Mouse (Mus musculus) liver, adult 2 months (tissue): Measurements from ENCODE around the gene Pym1. TPM values are rescaled to one million over a fixed set of nuclear protein-coding genes. Genes with fewer than 3 reads are reported as not detected.
A peak's percentile ranks its signal among the peaks of the same experiment; 100 is the strongest.

Experiments
- DNase-seq: peaks from one replicate; pipeline ENCODE4 v3.0.0-alpha.2; 2011; ENCODE audit warnings: low read depth, low spot score; ENCODE audit errors: extremely low read depth
- H3K27ac ChIP-seq: fragments of 200-500 bp; replicated peaks from 2 replicates; pipeline ENCODE4 v1.5.1; 2012; ENCODE audit warnings: low read depth, mild to moderate bottlenecking, control low read depth, inconsistent platforms, low read length; ENCODE audit not compliant: insufficient read depth
- H3K27me3 ChIP-seq: fragments of 200-500 bp; 2 replicates; pipeline ENCODE4 v1.6.1; 2012; ENCODE audit warnings: mild to moderate bottlenecking, moderate library complexity, low read length, inconsistent platforms; ENCODE audit not compliant: control insufficient read depth, insufficient read depth
- H3K36me3 ChIP-seq: fragments of 200-500 bp; 2 replicates; pipeline ENCODE4 v1.6.1; 2012; ENCODE audit warnings: low read length, inconsistent platforms; ENCODE audit not compliant: control insufficient read depth, insufficient read depth
- H3K4me1 ChIP-seq: fragments of 200-500 bp; 2 replicates; pipeline ENCODE4 v1.6.1; 2011; ENCODE audit warnings: low read length; ENCODE audit not compliant: control insufficient read depth, insufficient read depth
- H3K4me3 ChIP-seq: fragments of 200-500 bp; 2 replicates; pipeline ENCODE4 v1.5.1; 2011; ENCODE audit warnings: low read depth, mild to moderate bottlenecking, control low read depth, low read length, moderate library complexity; ENCODE audit not compliant: insufficient read depth
- H3K79me2 ChIP-seq: fragments of 200-500 bp; 2 replicates; pipeline ENCODE4 v1.6.1; 2012; ENCODE audit warnings: inconsistent platforms, mild to moderate bottlenecking, low read length, moderate library complexity; ENCODE audit not compliant: control insufficient read depth, insufficient read depth
- H3K9ac ChIP-seq: fragments of 200-500 bp; 2 replicates; pipeline ENCODE4 v1.6.1; 2012; ENCODE audit warnings: low read depth, mild to moderate bottlenecking, control low read depth, inconsistent platforms, low read length
- CTCF ChIP-seq: fragments of 200-500 bp; IDR thresholded peaks from 2 replicates; pipeline ENCODE4 v1.5.1; 2011; ENCODE audit warnings: low read depth, low read length, control low read depth
- POLR2A ChIP-seq: fragments of 200-500 bp; IDR thresholded peaks from 2 replicates; pipeline ENCODE4 v1.6.1; 2011; ENCODE audit warnings: low read length, control low read depth; ENCODE audit not compliant: insufficient read depth; ENCODE audit errors: extremely low read depth
- WGBS: fragments of 180-500 bp; shearing (Covaris S2); methylation state at CpG from one replicate; pipeline ENCODE4 v1.1.7; 2018; 5-methylcytosine and 5-hydroxymethylcytosine counted together
- polyA plus RNA-seq: library from polyadenylated mRNA; depleted of rRNA; stranded (reverse); fragments of >200 nt; gene quantifications from 2 replicates; pipeline ENCODE4 v1.2.3, GENCODE M21; 2012; rRNA removed
- total RNA-seq: library from RNA; depleted of rRNA; stranded (reverse); fragments of >200 nt; gene quantifications from 2 replicates; pipeline ENCODE4 v1.2.3, GENCODE M21; 2014; rRNA removed

Pym1 gene
- total and polyA plus RNA-seq, 2 experiments, result 12.7 to 15.0 TPM

DNA sequence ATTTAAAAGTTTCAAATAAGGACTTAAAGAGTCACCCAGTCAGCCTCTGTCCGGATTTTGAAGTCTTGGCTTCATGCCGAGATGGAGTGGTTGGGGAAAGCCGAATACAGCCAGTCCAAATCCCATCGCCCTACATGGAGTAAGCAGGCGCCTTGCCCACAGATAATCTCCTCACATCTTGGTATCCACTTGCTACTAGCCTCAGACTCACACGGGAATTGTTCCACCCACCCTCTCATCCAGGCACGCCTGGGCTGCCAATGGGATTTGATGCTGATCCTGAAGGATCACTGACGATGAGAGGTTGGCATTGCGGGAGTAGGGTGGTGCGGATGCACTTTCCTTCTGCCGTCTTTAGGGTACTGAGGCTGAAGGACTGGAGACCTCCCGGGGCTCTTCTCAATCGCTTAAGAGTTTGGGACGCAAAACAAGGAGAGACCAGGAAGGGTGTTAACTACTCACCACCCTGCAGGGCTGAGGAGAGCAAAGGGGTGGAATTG lies 56.1 kb downstream of the Pym1 start, which contains the start of gene Dnajc14:
Dnajc14 (plus strand) TSS at position 292 of the 500 bp plus-strand sequence.
- H3K4me1 ChIP-seq, result peaks cover 19% of the 10 kb centered on the region
- WGBS, result 13% methylated on average over 14 of the region's 14 CpGs

DNA sequence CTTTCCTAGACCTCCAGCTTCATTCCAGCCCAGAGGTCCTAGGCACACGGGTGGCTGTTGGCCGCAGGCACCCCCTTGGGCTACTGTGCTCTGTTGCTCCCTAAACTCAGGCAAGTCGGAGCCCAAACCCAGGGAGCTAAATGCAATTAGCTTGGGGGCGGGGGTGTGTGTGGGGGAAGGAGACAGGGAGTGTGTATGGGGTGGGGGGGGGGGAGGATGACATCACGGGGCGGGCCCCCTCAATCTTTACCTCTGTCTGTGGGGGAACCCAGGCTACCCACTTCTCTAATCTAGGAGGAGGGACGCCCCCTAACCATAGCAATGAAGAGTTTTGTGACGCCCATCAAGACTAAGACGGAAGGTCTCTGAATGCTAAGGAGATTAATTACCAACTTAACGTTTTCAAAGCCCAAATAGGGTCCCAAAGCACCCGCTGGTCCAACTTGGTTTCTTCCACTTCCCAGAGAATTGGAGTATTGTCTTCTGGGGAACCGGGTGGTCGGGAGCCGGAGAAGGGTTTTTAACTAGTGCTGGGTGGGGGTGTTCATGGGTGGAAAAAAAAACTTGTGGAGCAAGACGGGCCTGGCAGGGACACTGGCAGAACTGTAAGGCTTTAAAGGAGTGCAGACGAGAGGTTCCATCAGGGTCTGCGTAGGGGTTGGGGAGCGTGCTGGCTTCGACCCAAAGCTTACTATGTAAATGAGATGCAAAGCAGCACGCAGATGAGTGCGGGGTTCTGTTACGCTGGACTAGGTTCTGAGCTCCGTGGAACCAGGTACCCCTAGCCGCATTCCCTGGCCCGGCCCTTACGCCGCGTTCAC lies 56.8 kb downstream of the Pym1 start, which contains the start of gene Tmem198b:
Tmem198b (minus strand) TSS at position 100 of the 821 bp plus-strand sequence.
- WGBS, result 1% methylated on average over 28 of the region's 28 CpGs
- peak within 1 kb of the TSS; percentile 81 for H3K27ac ChIP-seq
- H3K4me1 ChIP-seq, result peaks cover 20% of the 10 kb centered on the region
- peak within 1 kb of the TSS; percentile 83 for H3K4me3 ChIP-seq
- H3K36me3 ChIP-seq, result peaks cover 5% of the 10 kb centered on the region; the same call in 1 of the 2 replicates
- TF ChIP-seq POLR2A (no peak), CTCF (no peak)
- no peak for DNase-seq
- H3K79me2 ChIP-seq, result peaks cover 16% of the 10 kb centered on the region; the same call in 1 of the 2 replicates
- no peaks in the 10 kb centered on the region for H3K27me3 ChIP-seq
- peak within 1 kb of the TSS; percentile 83 for H3K9ac ChIP-seq

More for the DNA sequence above, 56.1 kb downstream of the Pym1 start, which contains the start of gene Dnajc14:
- Histone ChIP-seq H3K27ac (peak within 1 kb of the TSS; percentile 81), H3K27me3 (no peaks in the 10 kb centered on the region), H3K4me3 (peak within 1 kb of the TSS; percentile 83), H3K79me2 (peaks cover 14% of the 10 kb centered on the region; the same call in 1 of the 2 replicates), H3K9ac (peak within 1 kb of the TSS; percentile 83), H3K36me3 (peaks cover 8% of the 10 kb centered on the region; the same call in 1 of the 2 replicates)
- no peak for TF ChIP-seq POLR2A
- TF ChIP-seq CTCF, result no peak
- no peak for DNase-seq

DNA sequence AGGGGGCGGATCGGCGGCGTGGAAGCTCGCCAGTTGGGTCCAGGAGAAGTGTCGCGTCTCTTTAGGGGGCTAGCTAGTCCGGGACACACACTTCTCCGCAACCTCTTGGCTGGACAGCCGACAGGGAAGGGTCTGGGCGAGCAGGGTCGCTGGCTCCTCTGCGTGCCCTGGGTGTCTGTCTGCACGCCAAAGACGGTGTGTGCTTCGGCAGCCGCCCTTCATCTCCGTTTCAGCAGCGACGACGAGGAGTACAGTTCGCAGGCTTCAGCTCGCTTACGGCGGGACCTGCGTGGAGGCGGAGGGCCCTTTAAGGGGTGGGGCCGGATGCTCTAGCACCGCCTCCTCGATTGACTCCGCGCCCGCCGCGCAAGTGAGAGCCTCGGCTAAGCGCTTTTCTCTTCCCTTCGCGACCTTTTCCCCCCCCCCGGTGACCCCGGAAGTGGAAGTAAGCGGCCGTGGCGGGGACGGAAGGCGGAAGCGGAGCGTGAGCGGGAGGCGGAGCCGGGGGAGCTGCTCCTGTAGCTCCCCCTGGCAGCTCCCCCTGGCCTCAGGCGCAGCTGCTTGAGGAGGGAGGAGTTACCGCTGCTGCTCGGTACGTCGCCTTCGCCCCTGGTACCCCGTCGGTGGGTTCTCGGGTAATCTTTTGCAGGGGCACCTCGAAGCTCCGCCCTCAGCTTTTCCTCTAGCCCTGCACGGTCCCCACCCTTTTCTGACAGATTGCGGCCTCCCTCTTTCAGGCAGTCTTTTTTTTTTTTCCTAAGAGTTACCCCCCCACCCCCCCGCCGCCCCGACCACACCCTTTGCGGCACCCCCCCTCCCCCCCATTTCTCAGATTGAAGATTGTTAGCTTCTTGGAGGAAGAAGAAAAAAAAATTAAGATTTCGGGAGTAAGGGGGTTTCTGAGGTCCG lies 57.7 kb downstream of the Pym1 start:
- Histone ChIP-seq H3K4me1 (peaks cover 20% of the 10 kb centered on the region), H3K9ac (peak overlapping the region; percentile 83), H3K79me2 (peaks cover 16% of the 10 kb centered on the region; the same call in 1 of the 2 replicates), H3K27ac (peak overlapping the region; percentile 81), H3K27me3 (no peaks in the 10 kb centered on the region), H3K36me3 (peaks cover 3% of the 10 kb centered on the region; the same call in 1 of the 2 replicates), H3K4me3 (peak overlapping the region; percentile 83)
- peak; percentile 83 for DNase-seq
- TF ChIP-seq CTCF (peak; percentile 20; the same call in 1 of the 2 replicates), POLR2A (peak; percentile 71)
- WGBS, result under 1% methylated on average over 70 of the region's 70 CpGs

DNA sequence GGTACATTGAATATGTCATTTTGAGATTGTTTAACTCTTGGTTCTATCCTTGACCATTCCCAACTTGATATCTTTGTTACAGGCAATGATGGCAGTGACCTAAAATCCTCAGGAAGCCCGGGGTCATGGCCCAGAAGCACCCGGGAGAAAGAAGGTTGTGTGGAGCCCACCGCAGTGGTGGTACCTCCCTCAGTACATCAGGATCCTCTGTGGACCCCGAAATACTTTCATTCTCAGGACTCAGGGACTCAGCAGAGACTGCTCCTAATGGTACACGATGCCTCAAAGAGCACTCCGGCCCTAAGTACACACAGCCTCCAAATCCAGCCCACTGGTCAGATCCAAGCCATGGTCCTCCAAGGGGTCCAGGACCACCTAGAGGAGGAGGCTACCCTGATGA lies 58.4 kb downstream of the Pym1 start:
- no peaks in the 10 kb centered on the region for H3K27me3 ChIP-seq
- no peak for DNase-seq
- H3K79me2 ChIP-seq, result peaks cover 16% of the 10 kb centered on the region; the same call in 1 of the 2 replicates
- TF ChIP-seq CTCF (no peak), POLR2A (no peak)
- H3K4me3 ChIP-seq, result peak overlapping the region; percentile 83
- H3K27ac ChIP-seq, result no peak overlapping the region
- peaks cover 20% of the 10 kb centered on the region for H3K4me1 ChIP-seq
- WGBS, result 33% methylated on average over 6 of the region's 6 CpGs
- H3K9ac ChIP-seq, result peak overlapping the region; percentile 39
- H3K36me3 ChIP-seq, result peaks cover 3% of the 10 kb centered on the region; the same call in 1 of the 2 replicates

DNA sequence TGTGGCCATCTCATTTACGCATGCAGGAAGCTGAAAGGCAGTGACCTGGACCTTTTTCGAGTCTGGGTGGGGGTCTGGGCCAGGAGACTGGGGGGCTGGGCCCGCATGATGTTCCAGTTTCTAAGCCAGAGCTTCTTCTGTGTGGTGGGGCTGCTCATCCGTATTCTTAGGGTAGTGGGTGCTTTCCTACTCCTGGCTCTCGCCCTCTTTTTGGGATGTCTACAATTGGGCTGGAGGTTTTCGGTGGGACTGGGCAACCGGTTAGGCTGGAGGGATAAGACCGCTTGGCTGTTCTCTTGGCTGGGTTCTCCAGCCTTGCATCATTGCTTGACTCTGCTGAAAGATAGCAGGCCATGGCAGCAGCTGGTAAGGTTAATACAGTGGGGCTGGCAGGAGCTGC lies 59.3 kb downstream of the Pym1 start:
- H3K4me1 ChIP-seq, result peaks cover 20% of the 10 kb centered on the region
- WGBS, result 61% methylated on average over 8 of the region's 8 CpGs
- peaks cover 16% of the 10 kb centered on the region; the same call in 1 of the 2 replicates for H3K79me2 ChIP-seq
- no peak for TF ChIP-seq POLR2A
- no peak for TF ChIP-seq CTCF
- peak overlapping the region; percentile 28; the same call in 1 of the 2 replicates for H3K9ac ChIP-seq
- DNase-seq, result peak; percentile 62
- H3K36me3 ChIP-seq, result peaks cover 3% of the 10 kb centered on the region; the same call in 1 of the 2 replicates
- no peak overlapping the region for H3K4me3 ChIP-seq
- no peak overlapping the region for H3K27ac ChIP-seq
- H3K27me3 ChIP-seq, result no peaks in the 10 kb centered on the region

Other genes starting within 250 kb of the Pym1 start
- 0.28 and 0.47 TPM in 2 replicates for gene Myl6b, start 249.2 kb upstream of the Pym1 start, total RNA-seq
- 1.1 and 1.6 TPM in 2 replicates for gene Myl6b, start 249.2 kb upstream of the Pym1 start, polyA plus RNA-seq
- gene Esyt1, start 222.0 kb upstream of the Pym1 start, total RNA-seq, result 7.9 and 10.7 TPM in 2 replicates
- gene Esyt1, start 222.0 kb upstream of the Pym1 start, polyA plus RNA-seq, result 9.2 and 12.8 TPM in 2 replicates
- 3.2 and 4.4 TPM in 2 replicates for gene Zc3h10, start 200.1 kb upstream of the Pym1 start, total RNA-seq
- gene Zc3h10, start 200.1 kb upstream of the Pym1 start, polyA plus RNA-seq, result 6.8 and 8.1 TPM in 2 replicates
- 921 and 1,015 TPM in 2 replicates for gene Rpl41, start 198.6 kb upstream of the Pym1 start, total RNA-seq
- gene Rpl41, start 198.6 kb upstream of the Pym1 start, polyA plus RNA-seq, result 794 TPM in 2 replicates
- gene Pa2g4, start 181.9 kb upstream of the Pym1 start, total RNA-seq, result 24.7 and 30.0 TPM in 2 replicates
- 17.6 and 17.8 TPM in 2 replicates for gene Pa2g4, start 181.9 kb upstream of the Pym1 start, polyA plus RNA-seq
- gene Erbb3, start 158.2 kb upstream of the Pym1 start, total RNA-seq, result 92.9 and 115 TPM in 2 replicates
- 37.4 and 37.9 TPM in 2 replicates for gene Erbb3, start 158.2 kb upstream of the Pym1 start, polyA plus RNA-seq
- 234 and 279 TPM in 2 replicates for gene Rps26, start 121.1 kb upstream of the Pym1 start, total RNA-seq
- 425 and 439 TPM in 2 replicates for gene Rps26, start 121.1 kb upstream of the Pym1 start, polyA plus RNA-seq
- gene Ikzf4, start 101.9 kb upstream of the Pym1 start, total RNA-seq, result 0.09 and 0.13 TPM in 2 replicates
- gene Ikzf4, start 101.9 kb upstream of the Pym1 start, polyA plus RNA-seq, result 0.60 and 0.80 TPM in 2 replicates
- 135 and 145 TPM in 2 replicates for gene Suox, start 73.8 kb upstream of the Pym1 start, total RNA-seq
- gene Suox, start 73.8 kb upstream of the Pym1 start, polyA plus RNA-seq, result 103 and 168 TPM in 2 replicates
- 68.6 and 74.0 TPM in 2 replicates for gene Rab5b, start 51.6 kb upstream of the Pym1 start, total RNA-seq
- gene Rab5b, start 51.6 kb upstream of the Pym1 start, polyA plus RNA-seq, result 78.8 and 80.5 TPM in 2 replicates
- 0.09 and 0.40 TPM in 2 replicates for gene Pmel, start 43.7 kb upstream of the Pym1 start, total RNA-seq
- 0.72 and 0.83 TPM in 2 replicates for gene Pmel, start 43.7 kb upstream of the Pym1 start, polyA plus RNA-seq
- gene Cdk2, start 42.9 kb upstream of the Pym1 start, total RNA-seq, result 4.7 and 7.6 TPM in 2 replicates
- 7.0 and 8.3 TPM in 2 replicates for gene Cdk2, start 42.9 kb upstream of the Pym1 start, polyA plus RNA-seq
- 4.1 and 6.5 TPM in 2 replicates for gene Dgka, start 3.0 kb upstream of the Pym1 start, total RNA-seq
- 7.1 and 7.2 TPM in 2 replicates for gene Dgka, start 3.0 kb upstream of the Pym1 start, polyA plus RNA-seq
- 74.3 and 79.8 TPM in 2 replicates for gene Mmp19, start 43.0 kb downstream of the Pym1 start, total RNA-seq
- 48.4 and 67.5 TPM in 2 replicates for gene Mmp19, start 43.0 kb downstream of the Pym1 start, polyA plus RNA-seq
- 23.5 and 25.3 TPM in 2 replicates for gene Dnajc14, start 56.2 kb downstream of the Pym1 start, total RNA-seq
- gene Dnajc14, start 56.2 kb downstream of the Pym1 start, polyA plus RNA-seq, result 9.2 and 9.7 TPM in 2 replicates
- gene Tmem198b, start 56.5 kb downstream of the Pym1 start, total RNA-seq, result 1.3 and 1.6 TPM in 2 replicates
- 4.5 and 5.7 TPM in 2 replicates for gene Tmem198b, start 56.5 kb downstream of the Pym1 start, polyA plus RNA-seq
- gene Sarnp, start 69.4 kb downstream of the Pym1 start, total RNA-seq, result 23.1 and 25.8 TPM in 2 replicates
- 6.7 and 6.9 TPM in 2 replicates for gene Sarnp, start 69.4 kb downstream of the Pym1 start, polyA plus RNA-seq
- 73.2 and 76.7 TPM in 2 replicates for gene Ormdl2, start 73.8 kb downstream of the Pym1 start, total RNA-seq
- gene Ormdl2, start 73.8 kb downstream of the Pym1 start, polyA plus RNA-seq, result 93.2 and 94.6 TPM in 2 replicates
- 0.09 and 0.13 TPM in 2 replicates for gene Gdf11, start 143.8 kb downstream of the Pym1 start, total RNA-seq
- 0.04 and 0.05 TPM in 2 replicates for gene Gdf11, start 143.8 kb downstream of the Pym1 start, polyA plus RNA-seq
- 4.1 and 5.2 TPM in 2 replicates for gene Cd63, start 153.1 kb downstream of the Pym1 start, total RNA-seq
- 2.9 and 4.4 TPM in 2 replicates for gene Cd63, start 153.1 kb downstream of the Pym1 start, polyA plus RNA-seq
- 30.4 and 33.8 TPM in 2 replicates for gene Rdh5, start 175.0 kb downstream of the Pym1 start, total RNA-seq
- gene Rdh5, start 175.0 kb downstream of the Pym1 start, polyA plus RNA-seq, result 86.2 and 91.8 TPM in 2 replicates
- 91.1 and 106 TPM in 2 replicates for gene Bloc1s1, start 176.1 kb downstream of the Pym1 start, total RNA-seq
- gene Bloc1s1, start 176.1 kb downstream of the Pym1 start, polyA plus RNA-seq, result 192 and 226 TPM in 2 replicates
- gene Itga7, start 185.9 kb downstream of the Pym1 start, total RNA-seq, result 4.6 and 4.9 TPM in 2 replicates
- 9.5 and 11.0 TPM in 2 replicates for gene Itga7, start 185.9 kb downstream of the Pym1 start, polyA plus RNA-seq
- gene Mettl7b, start 213.1 kb downstream of the Pym1 start, total RNA-seq, result 639 and 785 TPM in 2 replicates
- gene Mettl7b, start 213.1 kb downstream of the Pym1 start, polyA plus RNA-seq, result 780 and 929 TPM in 2 replicates
- 0.07 TPM in 1 of 2 replicates, not detected in the other for gene Olfr9, start 241.5 kb downstream of the Pym1 start, total RNA-seq
- gene Olfr9, start 241.5 kb downstream of the Pym1 start, polyA plus RNA-seq, result 0.02 TPM in 1 of 2 replicates, not detected in the other